Mouse (Mus musculus) hindbrain, embryonic 15.5 days (tissue): ENCODE results near the gene Skor1. TPM values are rescaled to one million over a fixed set of nuclear protein-coding genes. Genes with fewer than 3 reads are reported as not detected.
A peak's percentile ranks its signal among the peaks of the same experiment; 100 is the strongest.

Source experiments
- ATAC-seq: fragments of 200-750 bp; cut with Nextera tagmentation; 2 replicates; pipeline ENCODE4 v1.8.0; 2017; ENCODE audit warnings: low read depth, moderate number of reproducible peaks, moderate TSS enrichment; ENCODE audit not compliant: low FRiP score
- H3K27ac ChIP-seq: fragments of 300-500 bp; sonication (generic); replicated peaks from 2 replicates; pipeline ENCODE4 v1.5.1; 2015; ENCODE audit warnings: mild to moderate bottlenecking, inconsistent platforms
- H3K27me3 ChIP-seq: fragments of 300-500 bp; sonication (generic); 2 replicates; pipeline ENCODE4 v1.6.1; 2015; ENCODE audit warnings: control low read depth, inconsistent platforms
- H3K36me3 ChIP-seq: fragments of 300-500 bp; sonication (generic); 2 replicates; pipeline ENCODE4 v1.6.1; 2015; ENCODE audit warnings: control low read depth, inconsistent platforms
- H3K4me1 ChIP-seq: fragments of 300-500 bp; sonication (generic); replicated peaks from 2 replicates; pipeline ENCODE4 v1.6.1; 2015; ENCODE audit warnings: control low read depth, inconsistent platforms
- H3K4me2 ChIP-seq: fragments of 300-500 bp; sonication (generic); 2 replicates; pipeline ENCODE4 v1.6.1; 2015; ENCODE audit warnings: moderate library complexity, mild to moderate bottlenecking, inconsistent platforms
- H3K4me3 ChIP-seq: fragments of 300-500 bp; sonication (generic); 2 replicates; pipeline ENCODE4 v1.5.1; 2015; ENCODE audit warnings: mild to moderate bottlenecking, inconsistent platforms
- H3K9ac ChIP-seq: fragments of 300-500 bp; sonication (generic); 2 replicates; pipeline ENCODE4 v1.6.1; 2015; ENCODE audit warnings: inconsistent platforms
- H3K9me3 ChIP-seq: fragments of 300-500 bp; sonication (generic); 2 replicates; pipeline ENCODE4 v1.6.1; 2016; ENCODE audit warnings: control low read depth, inconsistent platforms
- WGBS: fragments of 180-500 bp; shearing (Covaris S2); methylation state at CpG from one replicate; pipeline ENCODE4 v1.1.7; 2015; 5-methylcytosine and 5-hydroxymethylcytosine counted together
- polyA plus RNA-seq: library from polyadenylated mRNA; unstranded; fragments of >200 nt; fragmentation: Nextera tagmentation; extraction: Ambion mirVana; gene quantifications from 2 replicates; pipeline ENCODE4 v1.2.1, GENCODE M21; 2015

The Skor1 gene
- polyA plus RNA-seq, 1 experiment from 2014 or later = 20.5 TPM

DNA sequence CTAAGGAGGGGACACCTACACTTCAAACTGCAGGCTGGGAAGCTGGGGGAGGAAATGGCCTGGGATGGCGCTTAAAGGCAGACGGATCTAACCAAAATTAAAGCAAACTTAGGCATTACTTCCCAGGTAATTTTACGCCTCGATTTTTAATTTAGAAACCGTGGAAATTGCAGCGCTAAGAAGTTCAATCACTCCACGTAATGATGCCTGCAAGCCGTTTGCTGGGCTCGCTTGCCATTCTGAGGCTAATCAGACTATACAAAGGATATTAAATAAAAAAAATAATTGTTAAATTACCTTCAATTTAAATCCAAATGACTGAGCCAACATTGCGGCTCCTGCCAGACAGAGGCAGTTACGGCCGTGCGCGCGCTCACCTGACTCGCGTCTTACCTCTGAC lies 9.1 kb downstream of the Skor1 start:
- H3K4me3 ChIP-seq = no peak overlapping the region
- no peak for ATAC-seq
- H3K9me3 ChIP-seq = no peaks in the 10 kb centered on the region
- H3K4me1 ChIP-seq = peaks cover 57% of the 10 kb centered on the region
- H3K4me2 ChIP-seq = peak overlapping the region; percentile 49
- H3K9ac ChIP-seq = no peak overlapping the region
- H3K27me3 ChIP-seq = peaks cover 80% of the 10 kb centered on the region
- peak overlapping the region; percentile 17; the same call in 1 of the 2 replicates for H3K27ac ChIP-seq
- H3K36me3 ChIP-seq = no peaks in the 10 kb centered on the region
- WGBS = 4% methylated on average over 17 of the region's 17 CpGs

- no peak overlapping the region; the same call in 1 of the 2 replicates for H3K27ac ChIP-seq
Measured at GRCm38 (mm10) chr9:63138481-63138967, 10.2 kb downstream of the Skor1 start.

DNA sequence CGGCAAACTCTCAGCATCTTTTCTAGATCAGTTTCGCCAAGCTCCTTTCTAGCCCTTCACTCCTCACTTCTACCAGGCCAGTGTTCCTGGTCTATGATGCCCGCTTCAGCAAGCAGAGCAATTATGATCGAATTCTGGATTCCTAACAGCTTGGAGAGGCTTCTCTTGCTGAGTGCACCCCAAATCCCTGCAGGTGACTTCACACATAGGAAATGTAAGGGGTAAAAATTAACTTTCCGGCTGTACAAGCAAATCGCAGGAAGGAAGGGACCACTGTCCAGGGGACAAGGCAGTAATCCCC lies 11.2 kb downstream of the Skor1 start:
- 6% methylated on average over 6 of the region's 6 CpGs for WGBS

More at GRCm38 (mm10) chr9:63138481-63138967, 10.2 kb downstream of the Skor1 start:
- peak overlapping the region; percentile 20; the same call in 1 of the 2 replicates for H3K9ac ChIP-seq
- ATAC-seq = no peak
- H3K4me3 ChIP-seq = peak overlapping the region; percentile 21
- H3K36me3 ChIP-seq = no peaks in the 10 kb centered on the region
- H3K4me1 ChIP-seq = peaks cover 58% of the 10 kb centered on the region
- peak overlapping the region; percentile 49 for H3K4me2 ChIP-seq
- H3K9me3 ChIP-seq = no peaks in the 10 kb centered on the region
- 2% methylated on average over 31 of the region's 31 CpGs for WGBS
- peaks cover 78% of the 10 kb centered on the region for H3K27me3 ChIP-seq

GRCm38 (mm10) chr9:63136756-63137614 lies 11.8 kb downstream of the Skor1 start:
- WGBS = 3% methylated on average over 19 of the region's 19 CpGs
- no peak overlapping the region; the same call in 1 of the 2 replicates for H3K4me3 ChIP-seq
- peak overlapping the region; percentile 49 for H3K4me2 ChIP-seq

More for the DNA sequence above, 11.2 kb downstream of the Skor1 start:
- Histone ChIP-seq H3K36me3 (no peaks in the 10 kb centered on the region), H3K4me3 (no peak overlapping the region), H3K9me3 (no peaks in the 10 kb centered on the region), H3K9ac (no peak overlapping the region), H3K4me2 (peak overlapping the region; percentile 49; the same call in 1 of the 2 replicates), H3K27me3 (peaks cover 72% of the 10 kb centered on the region), H3K4me1 (peaks cover 54% of the 10 kb centered on the region), H3K27ac (peak overlapping the region; percentile 17; the same call in 1 of the 2 replicates)
- ATAC-seq = no peak

DNA sequence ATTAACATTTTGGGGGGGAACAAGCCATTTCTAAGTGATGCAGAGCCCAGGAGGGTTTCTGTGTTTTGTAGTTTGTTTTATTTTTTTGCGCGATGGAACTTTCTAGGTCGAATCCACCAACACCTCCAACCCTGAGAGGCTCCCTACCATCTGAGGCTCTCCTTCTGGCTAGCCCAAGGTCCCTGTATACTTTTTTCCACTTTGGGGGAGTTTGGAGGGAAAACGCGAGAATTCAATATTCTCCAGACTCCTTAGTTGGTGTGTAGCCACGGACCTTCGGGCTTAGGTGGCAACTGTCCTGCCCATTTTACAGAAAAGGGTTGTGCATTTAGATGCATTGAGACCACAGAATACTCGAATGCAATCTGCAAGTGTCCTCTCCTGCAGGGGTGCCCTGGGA lies 12.5 kb downstream of the Skor1 start:
- peak overlapping the region; percentile 17; the same call in 1 of the 2 replicates for H3K27ac ChIP-seq
- peak overlapping the region; percentile 8; the same call in 1 of the 2 replicates for H3K4me2 ChIP-seq
- H3K4me1 ChIP-seq = peaks cover 58% of the 10 kb centered on the region
- H3K27me3 ChIP-seq = peaks cover 60% of the 10 kb centered on the region
- no peak for ATAC-seq
- H3K36me3 ChIP-seq = no peaks in the 10 kb centered on the region
- no peak overlapping the region for H3K9ac ChIP-seq
- no peaks in the 10 kb centered on the region for H3K9me3 ChIP-seq
- 5% methylated on average over 8 of the region's 8 CpGs for WGBS
- no peak overlapping the region for H3K4me3 ChIP-seq

More at GRCm38 (mm10) chr9:63136756-63137614, 11.8 kb downstream of the Skor1 start:
- Histone ChIP-seq H3K27me3 (peaks cover 67% of the 10 kb centered on the region), H3K9ac (no peak overlapping the region), H3K4me1 (peaks cover 50% of the 10 kb centered on the region), H3K27ac (peak overlapping the region; percentile 17; the same call in 1 of the 2 replicates), H3K36me3 (no peaks in the 10 kb centered on the region), H3K9me3 (no peaks in the 10 kb centered on the region)
- ATAC-seq = no peak

DNA sequence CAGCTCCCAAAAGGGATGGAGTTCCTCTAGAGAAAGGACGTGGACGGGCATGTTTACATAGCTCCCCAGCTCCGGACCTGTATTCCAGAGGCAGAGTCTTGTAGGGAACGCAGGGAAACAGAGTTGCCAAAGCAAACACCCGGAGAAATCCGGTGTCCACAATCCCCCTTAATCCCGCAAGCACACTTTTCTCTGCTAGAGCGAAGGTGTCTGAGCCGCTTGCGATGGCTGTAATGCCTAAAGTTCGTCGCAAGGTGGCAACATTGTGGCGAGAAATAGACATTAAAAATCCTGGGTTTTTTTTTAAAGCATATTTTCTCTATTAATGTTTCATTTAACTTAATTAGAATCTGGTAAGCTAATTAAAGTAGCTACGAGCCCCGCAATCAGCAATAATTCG lies 13.0 kb downstream of the Skor1 start:
- Histone ChIP-seq H3K4me3 (peak overlapping the region; percentile 27), H3K9ac (peak overlapping the region; percentile 9; the same call in 1 of the 2 replicates), H3K27me3 (peaks cover 55% of the 10 kb centered on the region), H3K9me3 (no peaks in the 10 kb centered on the region), H3K4me1 (peaks cover 59% of the 10 kb centered on the region), H3K36me3 (no peaks in the 10 kb centered on the region), H3K4me2 (peak overlapping the region; percentile 58), H3K27ac (no peak overlapping the region)
- WGBS = under 1% methylated on average over 16 of the region's 16 CpGs
- ATAC-seq = no peak

GRCm38 (mm10) chr9:63135356-63135755 lies 13.4 kb downstream of the Skor1 start:
- no peaks in the 10 kb centered on the region for H3K9me3 ChIP-seq
- no peaks in the 10 kb centered on the region for H3K36me3 ChIP-seq
- H3K27me3 ChIP-seq = peaks cover 51% of the 10 kb centered on the region
- H3K4me1 ChIP-seq = peaks cover 59% of the 10 kb centered on the region
- H3K9ac ChIP-seq = peak overlapping the region; percentile 9; the same call in 1 of the 2 replicates
- H3K27ac ChIP-seq = no peak overlapping the region
- 3% methylated on average over 11 of the region's 11 CpGs for WGBS
- H3K4me2 ChIP-seq = peak overlapping the region; percentile 58
- H3K4me3 ChIP-seq = peak overlapping the region; percentile 27
- no peak for ATAC-seq

DNA sequence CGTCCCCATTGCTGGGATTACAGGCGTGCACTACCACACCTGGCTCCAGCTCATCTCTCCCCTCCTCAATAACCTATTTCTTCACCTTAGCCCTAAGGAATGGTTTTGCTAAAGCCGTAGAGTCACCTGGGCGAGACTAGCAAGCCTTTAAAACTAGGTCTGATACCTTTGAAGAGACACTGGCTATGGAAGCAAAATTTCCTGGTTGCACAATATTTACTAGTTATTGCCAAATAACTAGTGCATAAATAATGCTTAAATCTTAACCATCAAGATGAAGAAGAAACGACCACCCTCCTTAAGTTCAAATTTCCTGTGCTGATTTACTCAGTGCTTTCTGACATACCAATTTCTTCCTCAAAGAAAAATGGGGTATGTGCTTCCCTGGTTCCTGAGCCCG lies 15.1 kb downstream of the Skor1 start:
- H3K27me3 ChIP-seq = peaks cover 39% of the 10 kb centered on the region
- no peak overlapping the region for H3K27ac ChIP-seq
- no peaks in the 10 kb centered on the region for H3K9me3 ChIP-seq
- peak overlapping the region; percentile 40 for H3K9ac ChIP-seq
- WGBS = 12% methylated on average over 6 of the region's 6 CpGs
- H3K4me3 ChIP-seq = peak overlapping the region; percentile 52
- peak overlapping the region; percentile 69 for H3K4me2 ChIP-seq
- no peak for ATAC-seq
- no peaks in the 10 kb centered on the region for H3K36me3 ChIP-seq
- peaks cover 52% of the 10 kb centered on the region for H3K4me1 ChIP-seq

- ATAC-seq = peak; percentile 98
- Histone ChIP-seq H3K36me3 (no peaks in the 10 kb centered on the region), H3K9ac (peak overlapping the region; percentile 52), H3K4me3 (peak overlapping the region; percentile 52), H3K27ac (peak overlapping the region; percentile 87), H3K9me3 (no peaks in the 10 kb centered on the region), H3K27me3 (peaks cover 36% of the 10 kb centered on the region), H3K4me1 (peaks cover 48% of the 10 kb centered on the region), H3K4me2 (peak overlapping the region; percentile 69)
- under 1% methylated on average over 48 of the region's 48 CpGs for WGBS
Measured at GRCm38 (mm10) chr9:63132673-63133601, 15.8 kb downstream of the Skor1 start.

- Histone ChIP-seq H3K4me1 (peaks cover 44% of the 10 kb centered on the region), H3K27ac (peak overlapping the region; percentile 87), H3K4me2 (peak overlapping the region; percentile 69), H3K36me3 (no peaks in the 10 kb centered on the region), H3K4me3 (peak overlapping the region; percentile 52), H3K9ac (peak overlapping the region; percentile 52), H3K27me3 (peaks cover 27% of the 10 kb centered on the region), H3K9me3 (no peaks in the 10 kb centered on the region)
- WGBS = 1% methylated on average over 28 of the region's 28 CpGs
- peak; percentile 29 for ATAC-seq
Measured at GRCm38 (mm10) chr9:63131957-63132602, 16.7 kb downstream of the Skor1 start.

DNA sequence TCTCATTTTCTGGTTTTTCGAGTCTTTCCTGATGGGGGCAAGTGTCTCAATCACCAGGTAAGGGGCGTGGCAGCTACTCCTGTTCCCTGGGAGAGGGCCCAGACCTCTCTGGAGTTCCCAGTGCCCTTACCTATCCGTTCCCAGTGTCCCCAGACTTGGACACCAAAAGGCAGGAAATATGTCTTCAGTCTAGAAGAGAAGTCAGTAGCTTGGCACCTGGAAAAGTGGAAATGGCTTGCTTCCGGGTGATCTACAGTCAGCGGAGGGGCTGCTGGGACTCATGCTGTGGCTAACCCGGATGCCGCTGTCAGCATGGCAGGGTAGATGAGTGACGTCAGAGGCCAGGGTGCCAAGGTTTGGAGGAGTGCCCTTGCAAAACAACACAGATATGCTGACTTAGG lies 19.1 kb downstream of the Skor1 start:
- WGBS = 85% methylated on average over 8 of the region's 8 CpGs
- ATAC-seq = no peak
- Histone ChIP-seq H3K4me3 (no peak overlapping the region), H3K27me3 (peaks cover 8% of the 10 kb centered on the region), H3K27ac (no peak overlapping the region), H3K4me2 (no peak overlapping the region), H3K4me1 (peaks cover 23% of the 10 kb centered on the region), H3K36me3 (no peaks in the 10 kb centered on the region), H3K9me3 (no peaks in the 10 kb centered on the region), H3K9ac (no peak overlapping the region)
